In the genomic region with DNA sequence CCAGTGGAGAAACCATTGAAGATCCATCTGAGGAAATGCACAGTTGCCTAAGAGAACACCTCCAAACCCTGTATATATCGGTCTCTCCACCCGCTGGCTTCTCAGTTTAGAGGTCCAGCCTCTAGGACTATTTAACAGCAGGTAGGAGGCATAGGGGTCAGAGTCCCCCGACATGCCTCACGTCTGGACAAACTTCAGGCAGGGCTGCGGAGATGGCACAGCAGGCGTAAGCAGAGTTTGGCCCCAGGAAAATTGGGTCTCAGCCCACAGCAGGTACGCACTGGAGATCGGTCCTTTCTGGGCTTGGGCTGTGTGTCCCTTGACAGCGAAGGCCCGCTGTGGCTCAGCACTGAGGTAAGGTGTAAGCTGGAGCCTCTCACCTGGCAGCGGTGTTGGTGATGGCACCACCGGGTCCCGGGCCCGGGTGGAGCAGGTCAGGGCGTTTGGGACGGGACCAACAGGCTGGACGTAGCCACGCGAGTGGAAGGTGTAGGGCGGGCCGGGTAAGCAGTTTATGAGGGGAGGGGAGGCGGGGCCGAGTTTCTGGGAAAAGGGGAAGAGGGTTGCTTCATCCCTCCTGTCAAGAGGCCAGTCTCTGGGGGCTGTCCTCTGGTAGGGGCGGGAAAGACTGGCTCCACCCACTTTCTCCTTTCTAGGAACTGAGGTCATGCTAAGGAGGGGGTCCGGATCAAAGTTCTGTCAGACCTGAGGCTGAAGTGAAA, we compare ENCODE assay signal across 8 mouse cellular contexts. TPM values are rescaled to one million over a fixed set of nuclear protein-coding genes. Genes with fewer than 3 reads are reported as not detected.
DNase-seq lines count a peak whose midpoint lies in the region; ATAC-seq and TF ChIP-seq lines count a peak whose summit lies in the region.

No protein-coding gene starts in this region.

- no peak overlapping the region for H3K4me3 ChIP-seq in hindbrain, embryonic 11.5 days (ENCODE audit: low read depth, low read length)
- no peak overlapping the region for H3K4me3 ChIP-seq in hindbrain, embryonic 13.5 days
- H3K4me3 ChIP-seq in embryonic facial prominence, embryonic 15.5 days (replicated peaks), result peak overlapping the region; percentile 23
- H3K4me3 ChIP-seq in kidney, embryonic 14.5 days (ENCODE audit: low read length), result peak overlapping the region; percentile 18; the same call in 1 of the 2 replicates
- peak overlapping the region; percentile 38 for H3K4me3 ChIP-seq in lung, postnatal 0 days (ENCODE audit: low read depth, low read length)

- no peaks in the 10 kb centered on the region for H3K36me3 ChIP-seq in hindbrain, embryonic 11.5 days (ENCODE audit: control insufficient read depth, insufficient read depth, low read length)
- peaks cover 21% of the 10 kb centered on the region for H3K36me3 ChIP-seq in hindbrain, embryonic 13.5 days
- peaks cover 16% of the 10 kb centered on the region for H3K36me3 ChIP-seq in embryonic facial prominence, embryonic 15.5 days
- peaks cover 14% of the 10 kb centered on the region; the same call in 1 of the 2 replicates for H3K36me3 ChIP-seq in kidney, embryonic 14.5 days (ENCODE audit: control insufficient read depth, insufficient read depth, low read length)
- H3K36me3 ChIP-seq in lung, postnatal 0 days (ENCODE audit: insufficient read depth, low read length), result 0 out of 2 replicates have a peak, but pooled peaks cover 6% of the 10 kb centered on the region

- no peak for ATAC-seq in hindbrain, embryonic 11.5 days (ENCODE audit: low FRiP score)
- ATAC-seq in hindbrain, embryonic 13.5 days (ENCODE audit: low FRiP score), result no peak
- no peak for ATAC-seq in embryonic facial prominence, embryonic 15.5 days (ENCODE audit: insufficient number of reproducible peaks, low FRiP score, low TSS enrichment, low read depth)
- peak; percentile 44 for ATAC-seq in kidney, embryonic 14.5 days (ENCODE audit: low FRiP score, low TSS enrichment)
- ATAC-seq in lung, postnatal 0 days, result peak; percentile 79
- no peak; the same call in 1 of the 2 replicates for ATAC-seq in megakaryocyte-erythroid progenitor cell, adult 5-6 weeks (replicated peaks; ENCODE audit: low FRiP score, low TSS enrichment, poor library complexity, severe bottlenecking)

- H3K4me2 ChIP-seq in hindbrain, embryonic 11.5 days (replicated peaks; ENCODE audit: low read depth, low read length), result 0 out of 2 replicates have a peak overlapping the region, but pooled peaks have one; percentile 7
- no peak overlapping the region for H3K4me2 ChIP-seq in hindbrain, embryonic 13.5 days
- peak overlapping the region; percentile 41 for H3K4me2 ChIP-seq in embryonic facial prominence, embryonic 15.5 days (replicated peaks)
- peak overlapping the region; percentile 42 for H3K4me2 ChIP-seq in kidney, embryonic 14.5 days (replicated peaks; ENCODE audit: low read depth, low read length)
- peak overlapping the region; percentile 60 for H3K4me2 ChIP-seq in lung, postnatal 0 days (replicated peaks; ENCODE audit: low read depth, low read length)

- H3K27me3 ChIP-seq in hindbrain, embryonic 11.5 days (ENCODE audit: control insufficient read depth, insufficient read depth, low read length), result peaks cover 8% of the 10 kb centered on the region
- peaks cover 33% of the 10 kb centered on the region for H3K27me3 ChIP-seq in hindbrain, embryonic 13.5 days
- H3K27me3 ChIP-seq in embryonic facial prominence, embryonic 15.5 days, result peaks cover 10% of the 10 kb centered on the region; the same call in 1 of the 2 replicates
- 0 out of 2 replicates have a peak, but pooled peaks cover 5% of the 10 kb centered on the region for H3K27me3 ChIP-seq in kidney, embryonic 14.5 days (ENCODE audit: control insufficient read depth, insufficient read depth, low read length)
- no peaks in the 10 kb centered on the region for H3K27me3 ChIP-seq in lung, postnatal 0 days (replicated peaks; ENCODE audit: insufficient read depth, low read length)

- TF ChIP-seq EP300 in lung, postnatal 0 days (IDR thresholded peaks at IDR 0.05), result peak; percentile 28

- no peak overlapping the region for H3K9ac ChIP-seq in hindbrain, embryonic 11.5 days (ENCODE audit: low read depth, low read length)
- H3K9ac ChIP-seq in hindbrain, embryonic 13.5 days, result no peak overlapping the region
- H3K9ac ChIP-seq in embryonic facial prominence, embryonic 15.5 days, result no peak overlapping the region; the same call in 1 of the 2 replicates
- H3K9ac ChIP-seq in kidney, embryonic 14.5 days (ENCODE audit: low read depth, low read length), result no peak overlapping the region
- peak overlapping the region; percentile 39 for H3K9ac ChIP-seq in lung, postnatal 0 days (replicated peaks; ENCODE audit: low read depth)

- TF ChIP-seq CTCF in lung, postnatal 0 days (IDR thresholded peaks at IDR 0.05), result no peak

- H3K27ac ChIP-seq in hindbrain, embryonic 11.5 days (ENCODE audit: low read depth, low read length), result no peak overlapping the region
- H3K27ac ChIP-seq in hindbrain, embryonic 13.5 days, result no peak overlapping the region
- peak overlapping the region; percentile 74 for H3K27ac ChIP-seq in embryonic facial prominence, embryonic 15.5 days (replicated peaks)
- no peak overlapping the region for H3K27ac ChIP-seq in kidney, embryonic 14.5 days (ENCODE audit: low read depth, low read length)
- H3K27ac ChIP-seq in lung, postnatal 0 days (ENCODE audit: low read length), result peak overlapping the region; percentile 66

- DNase-seq in hindbrain, embryonic 11.5 days (ENCODE audit: low spot score), result no peak
- DNase-seq in lung, postnatal 0 days (ENCODE audit: low spot score), result peak; percentile 86
- DNase-seq in left cerebral cortex, adult 11 months (ENCODE audit: low spot score), result no peak
- no peak for DNase-seq in cerebellum, adult 11 months

- no peaks in the 10 kb centered on the region for H3K4me1 ChIP-seq in hindbrain, embryonic 11.5 days (replicated peaks; ENCODE audit: control insufficient read depth, insufficient read depth, low read length)
- no peaks in the 10 kb centered on the region for H3K4me1 ChIP-seq in hindbrain, embryonic 13.5 days (replicated peaks)
- peaks cover 19% of the 10 kb centered on the region for H3K4me1 ChIP-seq in embryonic facial prominence, embryonic 15.5 days
- H3K4me1 ChIP-seq in kidney, embryonic 14.5 days (ENCODE audit: control insufficient read depth, insufficient read depth, low read length), result 0 out of 2 replicates have a peak, but pooled peaks cover 3% of the 10 kb centered on the region
- H3K4me1 ChIP-seq in lung, postnatal 0 days (ENCODE audit: insufficient read depth, low read depth, low read length), result peaks cover 16% of the 10 kb centered on the region; the same call in 1 of the 2 replicates

- 14% methylated on average over 25 of the region's 25 CpGs for WGBS in hindbrain, embryonic 11.5 days
- WGBS in hindbrain, embryonic 13.5 days, result 17% methylated on average over 24 of the region's 25 CpGs
- WGBS in embryonic facial prominence, embryonic 15.5 days, result 14% methylated on average over 25 of the region's 25 CpGs
- WGBS in kidney, embryonic 14.5 days, result 15% methylated on average over 25 of the region's 25 CpGs
- 12% methylated on average over 24 of the region's 25 CpGs for WGBS in lung, postnatal 0 days

- no peaks in the 10 kb centered on the region for H3K9me3 ChIP-seq in hindbrain, embryonic 11.5 days (ENCODE audit: control insufficient read depth, low read length)
- H3K9me3 ChIP-seq in hindbrain, embryonic 13.5 days, result no peaks in the 10 kb centered on the region
- H3K9me3 ChIP-seq in embryonic facial prominence, embryonic 15.5 days (replicated peaks), result no peaks in the 10 kb centered on the region
- no peaks in the 10 kb centered on the region for H3K9me3 ChIP-seq in kidney, embryonic 14.5 days (ENCODE audit: control insufficient read depth, low read length)
- no peaks in the 10 kb centered on the region for H3K9me3 ChIP-seq in lung, postnatal 0 days (ENCODE audit: low read length)

RNA-seq across cellular contexts. Expression of a gene that starts 0.6 kb away (rescaled TPM):
- 0.36 and 0.49 TPM in 2 replicates for polyA plus RNA-seq in hindbrain, embryonic 11.5 days (2014; fragmentation: Nextera tagmentation; extraction: Ambion mirVana)
- polyA plus RNA-seq in hindbrain, embryonic 13.5 days (2015; fragmentation: Nextera tagmentation; extraction: Ambion mirVana), result 0.19 and 0.47 TPM in 2 replicates
- polyA plus RNA-seq in embryonic facial prominence, embryonic 15.5 days (2015; fragmentation: Nextera tagmentation; extraction: Ambion mirVana), result 27.3 and 28.0 TPM in 2 replicates
- 0.67 and 1.2 TPM in 2 replicates for polyA plus RNA-seq in kidney, embryonic 14.5 days (2014; fragmentation: Nextera tagmentation; extraction: Ambion mirVana)
- 14.2 and 20.6 TPM in 2 replicates for polyA plus RNA-seq in lung, postnatal 0 days (2015; fragmentation: Nextera tagmentation; extraction: Ambion mirVana)
- total RNA-seq in megakaryocyte-erythroid progenitor cell, adult 5-6 weeks (2014; fragmentation: Nextera tagmentation), result not detected in 2 replicates
- 0.15 TPM in 1 of 2 replicates, not detected in the other for total RNA-seq in megakaryocyte-erythroid progenitor cell, adult 5-6 weeks (2017)

RNA-seq across cellular contexts. Expression of a gene that starts 8.9 kb away (rescaled TPM):
- 25.3 and 27.4 TPM in 2 replicates for polyA plus RNA-seq in hindbrain, embryonic 11.5 days (2014; fragmentation: Nextera tagmentation; extraction: Ambion mirVana)
- polyA plus RNA-seq in hindbrain, embryonic 13.5 days (2015; fragmentation: Nextera tagmentation; extraction: Ambion mirVana), result 56.4 and 57.0 TPM in 2 replicates
- 30.3 and 33.8 TPM in 2 replicates for polyA plus RNA-seq in embryonic facial prominence, embryonic 15.5 days (2015; fragmentation: Nextera tagmentation; extraction: Ambion mirVana)
- polyA plus RNA-seq in kidney, embryonic 14.5 days (2014; fragmentation: Nextera tagmentation; extraction: Ambion mirVana), result 27.8 and 29.3 TPM in 2 replicates
- 31.4 and 32.5 TPM in 2 replicates for polyA plus RNA-seq in lung, postnatal 0 days (2015; fragmentation: Nextera tagmentation; extraction: Ambion mirVana)
- total RNA-seq in megakaryocyte-erythroid progenitor cell, adult 5-6 weeks (2014; fragmentation: Nextera tagmentation), result 14.4 and 20.2 TPM in 2 replicates
- 7.7 and 12.6 TPM in 2 replicates for total RNA-seq in megakaryocyte-erythroid progenitor cell, adult 5-6 weeks (2017)

RNA-seq across cellular contexts. Expression of a gene that starts 31.5 kb away (rescaled TPM):
- polyA plus RNA-seq in hindbrain, embryonic 11.5 days (2014; fragmentation: Nextera tagmentation; extraction: Ambion mirVana), result 52.7 and 63.1 TPM in 2 replicates
- polyA plus RNA-seq in hindbrain, embryonic 13.5 days (2015; fragmentation: Nextera tagmentation; extraction: Ambion mirVana), result 28.0 and 31.8 TPM in 2 replicates
- polyA plus RNA-seq in embryonic facial prominence, embryonic 15.5 days (2015; fragmentation: Nextera tagmentation; extraction: Ambion mirVana), result 34.0 and 38.0 TPM in 2 replicates
- polyA plus RNA-seq in kidney, embryonic 14.5 days (2014; fragmentation: Nextera tagmentation; extraction: Ambion mirVana), result 40.3 and 50.1 TPM in 2 replicates
- polyA plus RNA-seq in lung, postnatal 0 days (2015; fragmentation: Nextera tagmentation; extraction: Ambion mirVana), result 18.8 and 19.9 TPM in 2 replicates
- total RNA-seq in megakaryocyte-erythroid progenitor cell, adult 5-6 weeks (2014; fragmentation: Nextera tagmentation), result 22.2 and 59.3 TPM in 2 replicates
- total RNA-seq in megakaryocyte-erythroid progenitor cell, adult 5-6 weeks (2017), result 22.8 and 24.0 TPM in 2 replicates

RNA-seq across cellular contexts. Expression of a gene that starts 32.3 kb away (rescaled TPM):
- 68.6 and 72.1 TPM in 2 replicates for polyA plus RNA-seq in hindbrain, embryonic 11.5 days (2014; fragmentation: Nextera tagmentation; extraction: Ambion mirVana)
- polyA plus RNA-seq in hindbrain, embryonic 13.5 days (2015; fragmentation: Nextera tagmentation; extraction: Ambion mirVana), result 77.4 and 79.2 TPM in 2 replicates
- polyA plus RNA-seq in embryonic facial prominence, embryonic 15.5 days (2015; fragmentation: Nextera tagmentation; extraction: Ambion mirVana), result 87.3 and 90.0 TPM in 2 replicates
- polyA plus RNA-seq in kidney, embryonic 14.5 days (2014; fragmentation: Nextera tagmentation; extraction: Ambion mirVana), result 75.2 and 82.3 TPM in 2 replicates
- polyA plus RNA-seq in lung, postnatal 0 days (2015; fragmentation: Nextera tagmentation; extraction: Ambion mirVana), result 74.1 and 83.5 TPM in 2 replicates
- total RNA-seq in megakaryocyte-erythroid progenitor cell, adult 5-6 weeks (2014; fragmentation: Nextera tagmentation), result 21.5 and 31.0 TPM in 2 replicates
- 10.0 and 10.3 TPM in 2 replicates for total RNA-seq in megakaryocyte-erythroid progenitor cell, adult 5-6 weeks (2017)

RNA-seq across cellular contexts. Expression of a gene that starts 32.3 kb away (rescaled TPM):
- polyA plus RNA-seq in hindbrain, embryonic 11.5 days (2014; fragmentation: Nextera tagmentation; extraction: Ambion mirVana), result 47.0 and 47.6 TPM in 2 replicates
- 28.7 and 33.5 TPM in 2 replicates for polyA plus RNA-seq in hindbrain, embryonic 13.5 days (2015; fragmentation: Nextera tagmentation; extraction: Ambion mirVana)
- 37.3 and 39.0 TPM in 2 replicates for polyA plus RNA-seq in embryonic facial prominence, embryonic 15.5 days (2015; fragmentation: Nextera tagmentation; extraction: Ambion mirVana)
- polyA plus RNA-seq in kidney, embryonic 14.5 days (2014; fragmentation: Nextera tagmentation; extraction: Ambion mirVana), result 43.3 and 44.0 TPM in 2 replicates
- 16.2 and 19.5 TPM in 2 replicates for polyA plus RNA-seq in lung, postnatal 0 days (2015; fragmentation: Nextera tagmentation; extraction: Ambion mirVana)
- total RNA-seq in megakaryocyte-erythroid progenitor cell, adult 5-6 weeks (2014; fragmentation: Nextera tagmentation), result 35.8 and 52.0 TPM in 2 replicates
- 24.8 and 27.5 TPM in 2 replicates for total RNA-seq in megakaryocyte-erythroid progenitor cell, adult 5-6 weeks (2017)

Comparison
In these comparisons a context has a peak if more than half of its experiments do, and no peak if none do; other contexts are left out.
1. ATAC-seq: peak in kidney, embryonic 14.5 days (single experiment) and lung, postnatal 0 days (single experiment); none in hindbrain, embryonic 11.5 days (single experiment), hindbrain, embryonic 13.5 days (single experiment), embryonic facial prominence, embryonic 15.5 days (single experiment) and megakaryocyte-erythroid progenitor cell, adult 5-6 weeks (single experiment).
2. H3K27ac ChIP-seq: peak in embryonic facial prominence, embryonic 15.5 days (single experiment) and lung, postnatal 0 days (single experiment); none in hindbrain, embryonic 11.5 days (single experiment), hindbrain, embryonic 13.5 days (single experiment) and kidney, embryonic 14.5 days (single experiment).
3. H3K4me3 ChIP-seq: peak in embryonic facial prominence, embryonic 15.5 days (single experiment), kidney, embryonic 14.5 days (single experiment) and lung, postnatal 0 days (single experiment); none in hindbrain, embryonic 11.5 days (single experiment) and hindbrain, embryonic 13.5 days (single experiment).